Mouse (Mus musculus) CH12.LX (cell line): Measurements from ENCODE around the gene Col4a2. TPM values are rescaled to one million over a fixed set of nuclear protein-coding genes. Genes with fewer than 3 reads are reported as not detected.

Experiments used
- DNase-seq: peaks from one replicate; pipeline ENCODE4 v3.0.0-alpha.2; 2013; ENCODE audit errors: extremely low read depth
- H3K27ac ChIP-seq: 2 replicates; pipeline ENCODE4 v1.5.1; 2012; ENCODE audit warnings: low read depth, mild to moderate bottlenecking, control low read depth, moderate library complexity; ENCODE audit not compliant: insufficient read depth
- H3K27me3 ChIP-seq: replicated peaks from 2 replicates; pipeline ENCODE3; 2012; ENCODE audit warnings: inconsistent platforms
- H3K36me3 ChIP-seq, 2 experiments: replicated peaks in 1 of 2; 2 replicates each; pipeline versions ENCODE3 to v1.6.1; 2012; ENCODE audit warnings: inconsistent platforms in 1 of 2, low read length in 1 of 2, mild to moderate bottlenecking in 1 of 2, mixed read lengths in 1 of 2, moderate library complexity in 1 of 2; ENCODE audit not compliant: control insufficient read depth in 1 of 2, insufficient read depth in 1 of 2
- H3K4me1 ChIP-seq, 2 experiments: 2 replicates each; pipeline ENCODE4 v1.6.1; 2012; ENCODE audit warnings: inconsistent platforms in 1 of 2, moderate library complexity in 1 of 2; ENCODE audit not compliant: insufficient read depth in 2 of 2, control insufficient read depth in 1 of 2
- H3K4me2 ChIP-seq: 2 replicates; pipeline ENCODE4 v1.6.1; 2012; ENCODE audit warnings: low read depth, mild to moderate bottlenecking, control low read depth; ENCODE audit not compliant: poor library complexity, insufficient read depth, severe bottlenecking
- H3K4me3 ChIP-seq, 3 experiments: fragments of 150-350 bp in 1 of 3; sonication (generic) in 1 of 3; replicated peaks in 1 of 3; 2 replicates each; pipeline versions ENCODE3 to v1.5.1; 2011 to 2012; ENCODE audit warnings: low read depth in 2 of 3, low read length in 2 of 3, mild to moderate bottlenecking in 2 of 3, moderate library complexity in 2 of 3, control low read depth in 1 of 3, improper control_type of control experiment in 1 of 3, inconsistent platforms in 1 of 3, mixed read lengths in 1 of 3; ENCODE audit not compliant: poor library complexity in 1 of 3
- H3K79me2 ChIP-seq: replicated peaks from 2 replicates; pipeline ENCODE4 v1.6.1; 2012; ENCODE audit warnings: mild to moderate bottlenecking, moderate library complexity; ENCODE audit not compliant: control insufficient read depth, poor library complexity, insufficient read depth, severe bottlenecking; ENCODE audit errors: extremely low read depth
- H3K9ac ChIP-seq: 2 replicates; pipeline ENCODE4 v1.6.1; 2012; ENCODE audit warnings: low read depth, mild to moderate bottlenecking, control low read depth, moderate library complexity; ENCODE audit not compliant: insufficient read depth
- H3K9me3 ChIP-seq: replicated peaks from 2 replicates; pipeline ENCODE3; 2012; ENCODE audit warnings: low read length, inconsistent platforms, mixed read lengths
- BHLHE40 ChIP-seq: IDR thresholded peaks from 2 replicates; pipeline ENCODE4 v1.6.1; 2011; ENCODE audit warnings: mild to moderate bottlenecking, low read depth, low read length, improper control_type of control experiment
- CTCF ChIP-seq, 2 experiments: IDR thresholded peaks in 1 of 2; conservative IDR thresholded peaks in 1 of 2; 2 replicates each; pipeline ENCODE4 v1.5.1; 2011 to 2012; ENCODE audit warnings: low read depth in 2 of 2, low read length in 2 of 2, improper control_type of control experiment in 1 of 2, inconsistent platforms in 1 of 2, mild to moderate bottlenecking in 1 of 2, moderate library complexity in 1 of 2
- ELF1 ChIP-seq: IDR thresholded peaks from 2 replicates; pipeline ENCODE4 v1.6.1; 2014; ENCODE audit warnings: low read depth, mild to moderate bottlenecking, inconsistent platforms, low read length, improper control_type of control experiment
- JUN ChIP-seq: IDR thresholded peaks from 2 replicates; pipeline ENCODE4 v1.6.1; 2011; ENCODE audit warnings: low read depth, mild to moderate bottlenecking, low read length, improper control_type of control experiment, moderate library complexity; ENCODE audit not compliant: insufficient read depth
- JUND ChIP-seq: conservative IDR thresholded peaks from 2 replicates; pipeline ENCODE4 v1.6.1; 2011; ENCODE audit warnings: low read depth, low read length, improper control_type of control experiment
- MAZ ChIP-seq: IDR thresholded peaks from 2 replicates; pipeline ENCODE4 v1.6.1; 2012; ENCODE audit warnings: low read depth, mild to moderate bottlenecking, inconsistent platforms, low read length, improper control_type of control experiment, moderate library complexity
- NELFE ChIP-seq: IDR thresholded peaks from 2 replicates; pipeline ENCODE4 v1.6.1; 2011; ENCODE audit warnings: low read depth, low read length, improper control_type of control experiment
- NRF1 ChIP-seq: IDR thresholded peaks from 2 replicates; pipeline ENCODE4 v1.6.1; 2014; ENCODE audit warnings: low read depth, mild to moderate bottlenecking, inconsistent platforms, low read length, improper control_type of control experiment, moderate library complexity
- RCOR1 ChIP-seq: conservative IDR thresholded peaks from 2 replicates; pipeline ENCODE4 v1.6.1; 2012; ENCODE audit warnings: low read depth, mild to moderate bottlenecking, inconsistent platforms, low read length, improper control_type of control experiment
- UBTF ChIP-seq: IDR thresholded peaks from 2 replicates; pipeline ENCODE4 v1.6.1; 2012; ENCODE audit warnings: low read depth, mild to moderate bottlenecking, inconsistent platforms, low read length, improper control_type of control experiment, moderate library complexity
- USF1 ChIP-seq: IDR thresholded peaks from 2 replicates; pipeline ENCODE4 v1.6.1; 2014; ENCODE audit warnings: low read depth, mild to moderate bottlenecking, inconsistent platforms, low read length, improper control_type of control experiment
- ZC3H11A ChIP-seq: IDR thresholded peaks from 2 replicates; pipeline ENCODE4 v1.6.1; 2012; ENCODE audit warnings: low read depth, mild to moderate bottlenecking, inconsistent platforms, low read length, improper control_type of control experiment
- ZKSCAN1 ChIP-seq: IDR thresholded peaks from 2 replicates; pipeline ENCODE4 v1.6.1; 2012; ENCODE audit warnings: low read depth, inconsistent platforms, low read length, improper control_type of control experiment, borderline replicate concordance
- ZNF384 ChIP-seq: IDR thresholded peaks from 2 replicates; pipeline ENCODE4 v1.6.1; 2012; ENCODE audit warnings: low read depth, low read length, improper control_type of control experiment, inconsistent platforms
- dilution Hi-C: fragments of 300-500 bp; cut with MboI; formaldehyde crosslinking; loops from 2 replicates; pipeline ENCODE4 v1.14.3; 2020; ENCODE audit warnings: low sequenced_read_pairs; ENCODE audit not compliant: extremely low pct_unique_long_range_greater_than_20kb, extremely low pct_ligation_motif_present
- in situ Hi-C: fragments of 300-500 bp; cut with MboI; formaldehyde crosslinking; loops from 3 replicates; pipeline ENCODE4 v1.14.3; 2019; ENCODE audit warnings: low sequenced_read_pairs, low pct_ligation_motif_present, low pct_unique_long_range_greater_than_20kb, mixed read lengths
- polyA plus RNA-seq: library from polyadenylated mRNA; unstranded; fragments of >175 nt; gene quantifications from 2 replicates; pipeline ENCODE4 v1.2.1, GENCODE M21; 2012; ENCODE audit warnings: low read depth; ENCODE audit not compliant: insufficient read length
- total RNA-seq, 2 experiments: library from RNA; depleted of rRNA; stranded (reverse); fragments of 300-350 nt in 1 of 2; fragments of >200 nt in 1 of 2; gene quantifications; 2 replicates each; pipeline ENCODE4 v1.2.3; 2012 to 2014

Gene Col4a2
- total and polyA plus RNA-seq, 3 experiments: 0.04 to 0.07 TPM; not detected in 1

DNA sequence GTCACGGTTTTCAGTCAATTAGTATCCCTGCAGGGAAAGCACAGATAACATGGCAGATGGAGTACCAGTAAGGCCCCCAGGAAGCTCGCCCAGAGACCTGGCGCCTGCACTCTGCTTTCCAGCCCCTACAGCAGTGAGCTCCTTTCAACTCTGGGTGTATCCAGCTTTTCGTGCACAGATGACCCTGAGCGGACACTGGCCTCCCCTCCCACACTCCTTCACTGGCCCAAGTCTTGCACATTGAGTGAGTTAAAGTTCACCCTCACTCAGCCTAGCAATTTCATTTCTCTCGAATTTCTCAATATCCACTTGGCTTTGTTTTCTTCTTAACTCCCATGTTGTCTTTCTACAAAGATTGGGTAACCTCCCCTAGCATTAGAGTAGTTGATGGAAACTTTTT is 24.3 kb upstream of the Col4a2 start:
- Histone ChIP-seq H3K36me3 (no peaks in the 10 kb centered on the region), H3K4me2 (no peak overlapping the region), H3K4me3 (no peak overlapping the region), H3K27me3 (peaks cover 74% of the 10 kb centered on the region), H3K9me3 (no peaks in the 10 kb centered on the region), H3K9ac (no peak overlapping the region), H3K27ac (no peak overlapping the region), H3K79me2 (no peaks in the 10 kb centered on the region), H3K4me1 (no peaks in the 10 kb centered on the region)
- DNase-seq: no peak
- in situ Hi-C loops: no loop called here
- dilution Hi-C loops: no loop called here
- no peak for TF ChIP-seq JUN

DNA sequence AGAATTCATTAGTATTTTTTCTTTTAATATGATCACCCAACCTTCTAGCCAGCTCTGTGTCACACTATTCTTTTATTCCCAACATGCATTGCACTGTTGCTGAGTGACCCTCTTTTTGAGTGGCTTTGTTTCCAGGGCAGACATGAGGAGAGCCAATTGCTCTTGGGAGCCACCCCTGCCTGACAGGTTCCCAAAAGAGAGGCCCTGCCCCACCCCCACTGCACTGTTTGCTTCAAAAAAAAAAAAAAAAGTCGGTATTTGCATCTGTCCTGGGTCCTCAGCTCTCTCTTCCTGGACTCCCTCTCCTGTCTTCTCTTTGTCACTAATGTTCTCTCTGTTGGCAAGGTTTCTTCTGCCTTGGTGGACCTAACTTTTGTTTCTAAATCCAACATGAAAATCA is 22.1 kb upstream of the Col4a2 start:
- Histone ChIP-seq H3K27ac (no peak overlapping the region), H3K4me3 (no peak overlapping the region), H3K36me3 (no peaks in the 10 kb centered on the region), H3K27me3 (peaks cover 72% of the 10 kb centered on the region), H3K9me3 (no peaks in the 10 kb centered on the region), H3K9ac (no peak overlapping the region), H3K4me2 (no peak overlapping the region), H3K4me1 (no peaks in the 10 kb centered on the region), H3K79me2 (no peaks in the 10 kb centered on the region)
- dilution Hi-C loops (no loop called here), in situ Hi-C loops (no loop called here)
- no peak for DNase-seq
- TF ChIP-seq CTCF (conservative IDR thresholded peaks at IDR 0.05 in 1 of 2, IDR thresholded peaks at IDR 0.05 in 1 of 2; ENCODE audit: low read depth in 2 of 2, low read length in 2 of 2) (no peak), ZC3H11A (no peak), UBTF (no peak), JUND (no peak), ZKSCAN1 (no peak), ZNF384 (peak; percentile 70)

DNA sequence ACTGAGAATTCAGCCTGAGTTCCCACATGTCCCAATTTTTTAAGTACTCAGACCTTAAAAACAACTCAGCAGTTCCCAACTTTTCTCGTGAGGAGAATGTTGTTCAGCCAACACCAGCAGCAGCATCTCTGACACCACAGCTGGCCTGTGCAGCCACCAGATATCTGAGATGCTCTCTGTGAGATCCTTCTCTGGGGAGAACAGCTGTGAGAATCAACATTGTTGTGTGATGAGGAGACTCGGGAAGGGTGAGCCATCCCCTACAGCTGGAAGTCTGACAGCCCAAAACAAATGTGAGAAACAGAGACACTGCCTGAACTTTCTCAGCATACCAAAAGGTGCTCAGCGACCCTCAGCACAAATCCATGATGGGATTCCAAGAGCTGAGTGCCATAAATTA is 20.0 kb upstream of the Col4a2 start:
- dilution Hi-C loops: no loop called here
- TF ChIP-seq ELF1: no peak
- TF ChIP-seq NELFE: no peak
- TF ChIP-seq MAZ: no peak
- no peak for TF ChIP-seq USF1
- no peak for TF ChIP-seq RCOR1
- no peak for TF ChIP-seq BHLHE40
- no peak for TF ChIP-seq NRF1
- TF ChIP-seq, all 38 proteins: peak for 0
- peaks cover 73% of the 10 kb centered on the region for H3K27me3 ChIP-seq
- in situ Hi-C loops: no loop called here
- no peaks in the 10 kb centered on the region for H3K36me3 ChIP-seq
- no peak overlapping the region for H3K9ac ChIP-seq
- no peak overlapping the region for H3K27ac ChIP-seq
- H3K4me1 ChIP-seq: no peaks in the 10 kb centered on the region
- H3K79me2 ChIP-seq: no peaks in the 10 kb centered on the region
- DNase-seq: no peak
- H3K4me2 ChIP-seq: no peak overlapping the region
- no peaks in the 10 kb centered on the region for H3K9me3 ChIP-seq
- H3K4me3 ChIP-seq: no peak overlapping the region
